Mouse (Mus musculus): Measurements from ENCODE around the gene Tent4a. TPM values are rescaled to one million over a fixed set of nuclear protein-coding genes. Genes with fewer than 3 reads are reported as not detected.
A peak's percentile ranks its signal among the peaks of the same experiment; 100 is the strongest.

Tent4a gene
- polyA plus RNA-seq, 1 experiment, result 34.5 TPM

GRCm38 (mm10) chr13:69515091-69515490, 19.3 kb downstream of the Tent4a start:
- no peak for DNase-seq (ENCODE audit: low read depth)
- TF ChIP-seq POLR2A (IDR thresholded peaks at IDR 0.05; ENCODE audit: borderline replicate concordance, extremely low read depth, insufficient read depth, insufficient read length, poor library complexity, severe bottlenecking) (no peak), CTCF (IDR thresholded peaks at IDR 0.05; ENCODE audit: borderline replicate concordance, extremely low read depth, insufficient read depth, insufficient read length) (no peak)

GRCm38 (mm10) chr13:69509391-69510244, 24.8 kb downstream of the Tent4a start:
- peak; percentile 72 for DNase-seq (ENCODE audit: low read depth)
- TF ChIP-seq CTCF (IDR thresholded peaks at IDR 0.05; ENCODE audit: borderline replicate concordance, extremely low read depth, insufficient read depth, insufficient read length) (peak; percentile 44; the same call in 1 of the 2 replicates), POLR2A (IDR thresholded peaks at IDR 0.05; ENCODE audit: borderline replicate concordance, extremely low read depth, insufficient read depth, insufficient read length, poor library complexity, severe bottlenecking) (no peak)

GRCm38 (mm10) chr13:69507666-69508065, 26.8 kb downstream of the Tent4a start:
- no peak for DNase-seq (ENCODE audit: low read depth)
- no peak for TF ChIP-seq CTCF (IDR thresholded peaks at IDR 0.05; ENCODE audit: borderline replicate concordance, extremely low read depth, insufficient read depth, insufficient read length)
- TF ChIP-seq POLR2A (IDR thresholded peaks at IDR 0.05; ENCODE audit: borderline replicate concordance, extremely low read depth, insufficient read depth, insufficient read length, poor library complexity, severe bottlenecking), result no peak

DNA sequence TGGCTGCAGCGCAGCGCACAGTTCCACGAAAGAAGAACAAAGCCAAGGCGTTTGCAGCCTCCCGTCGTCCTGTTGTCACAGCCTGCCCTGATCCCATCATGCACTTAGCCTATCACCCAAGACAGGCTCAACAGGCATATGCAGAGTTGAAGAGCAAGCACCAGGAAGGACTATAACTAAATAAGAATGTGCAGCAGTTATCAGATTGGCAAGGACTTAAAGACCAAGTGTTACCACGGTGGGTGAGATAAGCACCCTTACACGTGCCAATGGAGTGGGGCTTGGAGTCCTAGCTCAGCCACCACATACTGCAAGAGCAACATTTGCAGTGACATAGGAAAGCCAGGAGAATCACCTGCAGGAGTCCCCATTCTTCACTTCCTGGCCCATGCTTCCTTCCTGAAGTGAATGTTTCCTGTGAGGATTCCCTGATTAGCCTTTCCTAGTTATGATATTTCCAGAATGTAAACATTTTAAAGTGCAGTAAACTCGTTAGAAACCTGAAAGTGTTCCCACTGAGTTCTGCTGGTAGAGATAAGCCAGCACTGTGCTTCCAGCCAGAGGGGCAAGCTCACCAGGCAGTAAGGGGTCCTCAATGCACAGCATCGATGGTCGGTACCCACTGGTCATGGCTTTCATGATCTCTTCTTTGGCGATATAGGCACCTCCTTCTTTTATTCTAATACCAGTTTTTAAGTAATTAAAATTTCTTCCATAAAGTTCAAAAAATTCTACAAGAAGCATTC, 27.9 kb downstream of the Tent4a start:
- TF ChIP-seq POLR2A (IDR thresholded peaks at IDR 0.05; ENCODE audit: borderline replicate concordance, extremely low read depth, insufficient read depth, insufficient read length, poor library complexity, severe bottlenecking) (no peak), CTCF (IDR thresholded peaks at IDR 0.05; ENCODE audit: borderline replicate concordance, extremely low read depth, insufficient read depth, insufficient read length) (no peak)
- no peak for DNase-seq (ENCODE audit: low read depth)

GRCm38 (mm10) chr13:69502863-69503262, 31.6 kb downstream of the Tent4a start:
- no peak for TF ChIP-seq POLR2A (IDR thresholded peaks at IDR 0.05; ENCODE audit: borderline replicate concordance, extremely low read depth, insufficient read depth, insufficient read length, poor library complexity, severe bottlenecking)
- TF ChIP-seq CTCF (IDR thresholded peaks at IDR 0.05; ENCODE audit: borderline replicate concordance, extremely low read depth, insufficient read depth, insufficient read length), result no peak
- no peak for DNase-seq (ENCODE audit: low read depth)

DNA sequence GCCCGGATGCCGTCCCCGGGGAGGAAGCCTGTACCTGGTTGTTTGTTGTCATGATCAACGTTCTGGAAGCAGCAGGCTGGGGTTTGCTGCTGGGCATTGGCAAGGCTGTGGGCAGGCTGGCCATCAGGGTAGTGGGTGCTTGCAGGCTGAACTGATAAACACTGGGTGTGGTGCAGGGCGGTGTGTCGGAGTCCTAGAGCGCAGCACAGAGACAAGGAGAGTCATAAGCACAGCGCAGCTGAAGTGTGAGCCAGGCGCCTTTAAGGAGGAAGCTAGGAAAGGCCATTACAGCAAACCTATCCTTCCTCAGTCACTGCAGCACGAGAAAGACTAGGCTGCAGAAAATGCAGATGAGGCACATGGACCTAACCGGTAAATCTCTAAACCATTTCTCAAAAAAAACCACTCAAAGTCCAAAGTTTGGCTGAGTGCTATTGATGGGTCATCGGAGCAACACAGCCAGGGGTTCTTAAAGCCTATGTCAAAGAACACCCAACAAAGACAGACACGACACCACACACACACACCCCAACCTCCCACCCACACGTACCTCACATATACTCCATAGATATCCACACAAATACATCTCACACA, 32.2 kb downstream of the Tent4a start:
- no peak for DNase-seq (ENCODE audit: low read depth)
- TF ChIP-seq CTCF (IDR thresholded peaks at IDR 0.05; ENCODE audit: borderline replicate concordance, extremely low read depth, insufficient read depth, insufficient read length) (no peak), POLR2A (IDR thresholded peaks at IDR 0.05; ENCODE audit: borderline replicate concordance, extremely low read depth, insufficient read depth, insufficient read length, poor library complexity, severe bottlenecking) (no peak)

DNA sequence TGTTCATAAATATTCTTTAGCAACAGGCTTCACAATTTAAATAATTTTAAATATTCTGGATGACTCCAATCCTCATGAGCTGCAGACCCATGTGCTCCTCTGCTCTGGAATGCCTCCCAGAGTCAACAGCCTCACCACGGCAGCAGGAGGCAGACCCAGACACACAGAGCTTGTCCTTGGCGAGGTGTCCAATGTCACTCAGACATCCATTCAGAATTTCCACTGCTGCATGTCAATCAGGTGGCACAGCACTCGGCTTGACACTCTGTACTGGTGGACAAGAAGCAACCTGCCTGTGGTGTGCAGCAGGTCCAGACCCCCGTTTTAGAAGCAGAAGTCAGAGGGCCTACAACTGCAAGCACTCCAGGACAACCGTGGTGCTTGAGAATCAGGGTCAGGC, 36.1 kb downstream of the Tent4a start:
- DNase-seq (ENCODE audit: low read depth), result no peak
- TF ChIP-seq CTCF (IDR thresholded peaks at IDR 0.05; ENCODE audit: borderline replicate concordance, extremely low read depth, insufficient read depth, insufficient read length), result no peak
- TF ChIP-seq POLR2A (IDR thresholded peaks at IDR 0.05; ENCODE audit: borderline replicate concordance, extremely low read depth, insufficient read depth, insufficient read length, poor library complexity, severe bottlenecking), result no peak

DNA sequence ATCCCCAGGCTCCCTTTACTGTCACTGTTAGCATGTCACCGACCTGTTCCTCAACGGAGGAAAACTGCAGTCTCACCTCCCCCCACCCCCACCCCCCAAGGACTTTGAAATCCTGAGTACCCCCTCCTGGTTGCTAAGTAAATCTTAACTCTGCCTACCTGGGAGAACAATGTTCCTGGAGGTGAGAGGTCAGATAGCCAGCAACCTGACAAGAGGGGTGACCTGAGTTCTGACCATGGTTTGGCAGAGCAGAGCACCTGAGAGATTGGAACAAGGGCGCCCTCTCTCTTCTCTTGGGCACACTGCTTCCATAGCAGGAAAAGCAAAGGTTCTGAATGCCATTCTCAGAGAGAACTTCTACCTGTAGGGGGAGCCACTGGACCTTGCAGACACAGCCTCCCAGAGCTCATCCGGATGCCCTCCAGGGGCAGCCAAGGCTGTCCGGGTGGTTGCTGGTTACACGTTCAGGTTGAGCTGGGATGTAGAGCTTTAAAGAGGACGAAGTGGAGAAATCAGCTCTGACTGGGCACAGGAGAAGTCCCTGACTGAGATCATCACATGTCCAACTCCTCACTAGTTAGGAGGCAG, 41.4 kb downstream of the Tent4a start:
- TF ChIP-seq CTCF (IDR thresholded peaks at IDR 0.05; ENCODE audit: borderline replicate concordance, extremely low read depth, insufficient read depth, insufficient read length) (peak; percentile 57), POLR2A (IDR thresholded peaks at IDR 0.05; ENCODE audit: borderline replicate concordance, extremely low read depth, insufficient read depth, insufficient read length, poor library complexity, severe bottlenecking) (no peak)
- peak; percentile 49 for DNase-seq (ENCODE audit: low read depth)

DNA sequence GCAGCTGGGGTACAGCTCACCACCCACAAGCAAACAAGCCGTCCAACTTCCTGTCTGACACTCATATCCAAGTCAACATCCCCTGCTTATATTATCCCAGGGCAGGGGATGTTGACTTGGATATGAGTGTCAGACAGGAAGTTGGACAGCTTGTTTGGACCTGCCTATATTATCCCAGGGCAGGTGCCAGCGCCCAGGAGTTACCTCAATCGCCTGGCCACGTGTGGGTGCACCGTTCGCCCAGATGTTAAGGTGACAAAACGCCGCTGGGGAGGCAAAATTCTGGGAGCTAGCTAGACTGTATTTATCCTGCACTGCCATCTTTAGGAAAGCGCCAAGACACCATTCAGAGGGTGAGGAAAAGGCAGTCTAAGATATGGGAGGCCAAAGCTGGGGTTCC, 44.6 kb downstream of the Tent4a start:
- TF ChIP-seq CTCF (IDR thresholded peaks at IDR 0.05; ENCODE audit: borderline replicate concordance, extremely low read depth, insufficient read depth, insufficient read length) (no peak), POLR2A (IDR thresholded peaks at IDR 0.05; ENCODE audit: borderline replicate concordance, extremely low read depth, insufficient read depth, insufficient read length, poor library complexity, severe bottlenecking) (no peak)
- no peak for DNase-seq (ENCODE audit: low read depth)

DNA sequence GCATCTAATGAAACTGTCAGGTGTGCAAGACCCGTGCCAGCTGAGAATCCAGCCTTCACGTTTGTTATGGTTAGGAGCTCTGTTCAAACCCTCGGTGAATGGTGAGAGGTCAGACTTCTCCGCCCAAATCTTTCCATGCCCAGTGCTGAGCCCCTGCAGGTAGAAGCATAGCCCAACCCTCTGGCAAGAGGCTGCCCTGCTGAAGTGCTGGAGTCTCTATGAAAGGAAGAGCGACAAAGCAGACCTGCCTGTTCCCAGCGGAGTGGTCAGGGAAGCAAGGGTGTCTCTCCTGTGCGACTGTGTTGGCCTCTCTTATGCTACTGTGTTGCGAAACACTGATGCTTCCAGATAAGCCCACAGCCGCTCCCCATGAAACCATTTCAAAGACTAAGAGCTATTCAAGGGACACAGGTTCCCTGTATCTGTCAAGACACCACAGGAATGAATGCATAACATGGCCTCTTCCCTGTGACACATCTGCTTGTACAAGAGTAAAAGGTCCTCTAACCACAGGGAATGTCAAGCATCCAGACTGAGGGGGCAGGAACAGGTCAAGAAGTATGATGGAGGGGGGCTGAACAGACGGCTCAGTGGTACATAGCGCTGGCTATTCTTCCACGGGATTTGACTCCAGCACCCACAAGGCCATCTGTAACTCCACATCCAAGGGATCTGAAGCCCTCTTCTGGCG, 45.7 kb downstream of the Tent4a start:
- no peak for TF ChIP-seq POLR2A (IDR thresholded peaks at IDR 0.05; ENCODE audit: borderline replicate concordance, extremely low read depth, insufficient read depth, insufficient read length, poor library complexity, severe bottlenecking)
- no peak for TF ChIP-seq CTCF (IDR thresholded peaks at IDR 0.05; ENCODE audit: borderline replicate concordance, extremely low read depth, insufficient read depth, insufficient read length)
- no peak for DNase-seq (ENCODE audit: low read depth)

All from brain, embryonic 14.5 days (tissue).